Mouse (Mus musculus): Measurements from ENCODE around the gene Ppp2r3c. TPM values are rescaled to one million over a fixed set of nuclear protein-coding genes. Genes with fewer than 3 reads are reported as not detected.

Gene Ppp2r3c
- polyA plus RNA-seq, 1 experiment from 2014 or later: 4.3 TPM

DNA sequence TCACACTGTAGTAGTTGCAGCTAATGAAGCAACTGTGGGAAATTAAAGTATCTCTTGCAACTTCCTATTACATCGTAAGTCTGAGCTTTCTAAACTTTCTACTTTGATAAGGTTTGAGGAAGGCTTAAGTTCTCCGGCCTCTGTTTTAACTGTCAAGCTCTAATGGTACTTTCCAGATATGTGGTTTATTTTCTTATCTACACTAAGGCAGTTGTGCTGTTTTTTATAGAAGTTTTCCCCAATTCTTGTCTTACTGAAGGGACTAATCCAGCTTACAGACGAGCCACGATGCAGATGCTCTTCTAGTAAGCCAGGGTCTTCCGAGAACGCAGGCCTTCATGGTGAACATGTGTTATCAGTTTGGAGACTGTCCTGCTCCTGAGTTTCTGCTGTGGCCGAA lies 26.6 kb upstream of the Ppp2r3c start:
- no peaks in the 10 kb centered on the region for H3K9me3 ChIP-seq (ENCODE audit: low read length)
- DNase-seq (no peak), ATAC-seq (peak; percentile 27; the same call in 1 of the 2 replicates)
- H3K4me1 ChIP-seq (ENCODE audit: insufficient read depth): no peaks in the 10 kb centered on the region
- H3K9ac ChIP-seq (replicated peaks): no peak overlapping the region
- H3K4me3 ChIP-seq (ENCODE audit: low read depth, low read length): no peak overlapping the region
- 45% methylated on average over 7 of the region's 7 CpGs for WGBS (ENCODE audit: insufficient replicate concordance)
- H3K4me2 ChIP-seq (ENCODE audit: low read depth, low read length): no peak overlapping the region
- TF ChIP-seq CTCF (IDR thresholded peaks at IDR 0.05; ENCODE audit: low read depth): no peak
- TF ChIP-seq EP300 (IDR thresholded peaks at IDR 0.05; ENCODE audit: low read depth): peak; percentile 81
- peaks cover 20% of the 10 kb centered on the region for H3K27me3 ChIP-seq (ENCODE audit: insufficient read depth, low read length)
- H3K27ac ChIP-seq (ENCODE audit: low read depth): no peak overlapping the region
- 0 out of 2 replicates have a peak, but pooled peaks cover 4% of the 10 kb centered on the region for H3K36me3 ChIP-seq (replicated peaks; ENCODE audit: insufficient read depth, low read length)

DNA sequence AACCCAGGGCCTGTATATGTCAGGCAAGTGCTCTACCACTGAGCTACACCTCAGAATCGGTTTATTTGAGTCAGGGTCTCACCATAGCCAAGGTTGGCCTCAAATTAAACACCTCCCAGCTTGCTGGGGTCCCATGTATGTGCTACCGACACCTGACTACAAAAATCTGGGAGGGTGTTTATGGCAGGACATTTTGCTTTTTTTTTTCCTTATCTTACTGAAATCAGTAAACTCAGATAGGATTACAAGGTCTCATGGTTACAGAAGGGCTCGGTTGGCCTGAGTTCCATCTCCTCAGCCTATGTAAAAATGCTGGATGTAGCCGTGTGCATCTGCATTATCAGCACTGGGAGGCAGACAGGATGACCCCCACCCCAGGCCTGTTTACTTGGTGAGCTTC lies 26.0 kb upstream of the Ppp2r3c start:
- Histone ChIP-seq H3K27me3 (ENCODE audit: insufficient read depth, low read length) (peaks cover 25% of the 10 kb centered on the region), H3K4me3 (ENCODE audit: low read depth, low read length) (no peak overlapping the region), H3K9ac (replicated peaks) (no peak overlapping the region), H3K4me1 (ENCODE audit: insufficient read depth) (no peaks in the 10 kb centered on the region), H3K36me3 (replicated peaks; ENCODE audit: insufficient read depth, low read length) (0 out of 2 replicates have a peak, but pooled peaks cover 4% of the 10 kb centered on the region), H3K4me2 (ENCODE audit: low read depth, low read length) (no peak overlapping the region), H3K27ac (ENCODE audit: low read depth) (no peak overlapping the region), H3K9me3 (ENCODE audit: low read length) (no peaks in the 10 kb centered on the region)
- 63% methylated on average over 4 of the region's 4 CpGs for WGBS (ENCODE audit: insufficient replicate concordance)
- TF ChIP-seq EP300 (IDR thresholded peaks at IDR 0.05; ENCODE audit: low read depth) (no peak), CTCF (IDR thresholded peaks at IDR 0.05; ENCODE audit: low read depth) (no peak)
- ATAC-seq: no peak
- DNase-seq: no peak

DNA sequence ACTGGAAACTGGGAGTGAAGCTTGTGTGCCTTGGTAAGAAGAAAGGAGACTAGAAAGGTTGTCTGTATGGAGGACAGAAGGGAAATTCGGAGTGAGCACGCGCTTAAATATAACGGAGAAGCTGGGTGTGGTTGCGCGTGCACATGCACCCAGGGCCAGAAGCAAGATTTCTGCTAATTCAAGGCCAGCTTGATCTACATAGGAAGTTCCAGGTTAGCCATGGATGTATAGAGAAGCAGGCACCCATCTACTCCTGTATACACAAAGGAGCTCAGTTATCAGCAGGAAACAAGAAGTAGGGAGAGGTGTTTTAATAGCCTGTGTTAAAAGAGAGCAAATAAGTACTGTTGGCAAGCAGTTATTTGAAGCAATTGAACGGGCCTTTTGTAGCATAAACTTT lies 22.9 kb upstream of the Ppp2r3c start:
- Histone ChIP-seq H3K4me3 (ENCODE audit: low read depth, low read length) (no peak overlapping the region), H3K36me3 (replicated peaks; ENCODE audit: insufficient read depth, low read length) (0 out of 2 replicates have a peak, but pooled peaks cover 8% of the 10 kb centered on the region), H3K4me1 (ENCODE audit: insufficient read depth) (no peaks in the 10 kb centered on the region), H3K9me3 (ENCODE audit: low read length) (no peaks in the 10 kb centered on the region), H3K27ac (ENCODE audit: low read depth) (no peak overlapping the region), H3K4me2 (ENCODE audit: low read depth, low read length) (no peak overlapping the region), H3K9ac (replicated peaks) (no peak overlapping the region), H3K27me3 (ENCODE audit: insufficient read depth, low read length) (peaks cover 25% of the 10 kb centered on the region; the same call in 1 of the 2 replicates)
- TF ChIP-seq CTCF (IDR thresholded peaks at IDR 0.05; ENCODE audit: low read depth) (no peak), EP300 (IDR thresholded peaks at IDR 0.05; ENCODE audit: low read depth) (no peak)
- no peak for DNase-seq
- WGBS (ENCODE audit: insufficient replicate concordance): 53% methylated on average over 7 of the region's 7 CpGs
- no peak for ATAC-seq

GRCm38 (mm10) chr12:55321642-55322291 lies 19.0 kb upstream of the Ppp2r3c start:
- Histone ChIP-seq H3K9me3 (ENCODE audit: low read length) (no peaks in the 10 kb centered on the region), H3K4me1 (ENCODE audit: insufficient read depth) (no peaks in the 10 kb centered on the region), H3K27me3 (ENCODE audit: insufficient read depth, low read length) (peaks cover 27% of the 10 kb centered on the region; the same call in 1 of the 2 replicates), H3K27ac (ENCODE audit: low read depth) (no peak overlapping the region), H3K4me2 (ENCODE audit: low read depth, low read length) (no peak overlapping the region), H3K36me3 (replicated peaks; ENCODE audit: insufficient read depth, low read length) (0 out of 2 replicates have a peak, but pooled peaks cover 8% of the 10 kb centered on the region), H3K4me3 (ENCODE audit: low read depth, low read length) (no peak overlapping the region), H3K9ac (replicated peaks) (no peak overlapping the region)
- DNase-seq (no peak), ATAC-seq (no peak)
- 87% methylated on average over 18 of the region's 18 CpGs for WGBS (ENCODE audit: insufficient replicate concordance)
- TF ChIP-seq CTCF (IDR thresholded peaks at IDR 0.05; ENCODE audit: low read depth) (no peak), EP300 (IDR thresholded peaks at IDR 0.05; ENCODE audit: low read depth) (no peak)

DNA sequence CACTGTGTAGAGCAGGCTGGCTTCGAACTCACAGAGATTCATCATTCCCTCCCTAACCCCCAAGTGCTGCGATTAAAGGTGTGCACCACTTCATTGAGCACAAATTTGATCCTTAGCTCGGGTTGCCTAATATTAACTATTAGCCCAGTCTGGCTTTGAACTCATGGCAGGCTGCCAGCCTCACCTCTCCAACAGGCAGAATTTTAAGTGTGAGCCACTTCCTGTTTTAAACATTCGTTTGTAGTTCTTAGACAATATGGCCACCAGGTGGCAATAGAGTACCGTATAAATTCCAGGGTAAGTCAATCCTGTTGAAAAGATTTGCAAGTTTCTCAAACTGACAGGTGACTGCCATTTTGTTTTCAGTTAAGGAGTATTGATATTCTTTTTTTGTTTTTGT lies 12.4 kb upstream of the Ppp2r3c start:
- DNase-seq (peak; percentile 80), ATAC-seq (peak; percentile 72)

DNA sequence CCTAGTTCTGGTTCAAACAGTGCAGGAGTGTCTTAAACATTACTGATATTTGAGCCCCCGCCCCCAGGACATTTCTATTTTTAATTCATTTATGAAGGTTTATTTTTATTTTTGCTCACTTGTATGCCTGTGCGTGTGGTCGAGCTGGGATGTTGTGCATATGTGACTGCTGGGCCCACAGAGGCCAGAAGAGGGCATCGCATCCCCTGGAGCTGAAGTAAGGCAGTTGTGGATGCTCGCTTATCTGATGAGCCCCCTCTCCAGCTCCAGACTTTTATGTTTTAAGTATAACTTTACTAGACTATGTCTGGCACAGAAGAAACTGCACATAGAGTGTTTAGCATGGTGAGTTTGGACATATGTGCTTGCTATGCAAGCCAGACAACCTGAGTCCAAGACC lies 11.1 kb upstream of the Ppp2r3c start:
- H3K4me2 ChIP-seq (ENCODE audit: low read depth, low read length): no peak overlapping the region
- TF ChIP-seq CTCF (IDR thresholded peaks at IDR 0.05; ENCODE audit: low read depth): peak; percentile 35
- no peak for TF ChIP-seq EP300 (IDR thresholded peaks at IDR 0.05; ENCODE audit: low read depth)
- no peaks in the 10 kb centered on the region for H3K4me1 ChIP-seq (ENCODE audit: insufficient read depth)
- no peaks in the 10 kb centered on the region for H3K9me3 ChIP-seq (ENCODE audit: low read length)
- H3K36me3 ChIP-seq (replicated peaks; ENCODE audit: insufficient read depth, low read length): peaks cover 6% of the 10 kb centered on the region; the same call in 1 of the 2 replicates
- no peak overlapping the region for H3K27ac ChIP-seq (ENCODE audit: low read depth)
- WGBS (ENCODE audit: insufficient replicate concordance): 87% methylated on average over 5 of the region's 5 CpGs
- no peak overlapping the region for H3K9ac ChIP-seq (replicated peaks)
- no peak for ATAC-seq
- no peaks in the 10 kb centered on the region for H3K27me3 ChIP-seq (ENCODE audit: insufficient read depth, low read length)
- H3K4me3 ChIP-seq (ENCODE audit: low read depth, low read length): no peak overlapping the region
- no peak for DNase-seq

More for the DNA sequence above, 12.4 kb upstream of the Ppp2r3c start:
- Histone ChIP-seq H3K27me3 (ENCODE audit: insufficient read depth, low read length) (0 out of 2 replicates have a peak, but pooled peaks cover 6% of the 10 kb centered on the region), H3K4me2 (ENCODE audit: low read depth, low read length) (no peak overlapping the region), H3K4me1 (ENCODE audit: insufficient read depth) (no peaks in the 10 kb centered on the region), H3K9me3 (ENCODE audit: low read length) (no peaks in the 10 kb centered on the region), H3K9ac (replicated peaks) (no peak overlapping the region), H3K27ac (ENCODE audit: low read depth) (no peak overlapping the region), H3K4me3 (ENCODE audit: low read depth, low read length) (no peak overlapping the region), H3K36me3 (replicated peaks; ENCODE audit: insufficient read depth, low read length) (0 out of 2 replicates have a peak, but pooled peaks cover 4% of the 10 kb centered on the region)
- WGBS (ENCODE audit: insufficient replicate concordance): 33% methylated on average over 5 of the region's 5 CpGs
- TF ChIP-seq EP300 (IDR thresholded peaks at IDR 0.05; ENCODE audit: low read depth) (no peak), CTCF (IDR thresholded peaks at IDR 0.05; ENCODE audit: low read depth) (peak; percentile 81)
